Mouse (Mus musculus): ENCODE data around the gene Hmgn3. TPM values are rescaled to one million over a fixed set of nuclear protein-coding genes. Genes with fewer than 3 reads are reported as not detected.

The Hmgn3 gene
- total RNA-seq, 2 experiments from 2014 or later = 55.5 to 82.5 TPM

DNA sequence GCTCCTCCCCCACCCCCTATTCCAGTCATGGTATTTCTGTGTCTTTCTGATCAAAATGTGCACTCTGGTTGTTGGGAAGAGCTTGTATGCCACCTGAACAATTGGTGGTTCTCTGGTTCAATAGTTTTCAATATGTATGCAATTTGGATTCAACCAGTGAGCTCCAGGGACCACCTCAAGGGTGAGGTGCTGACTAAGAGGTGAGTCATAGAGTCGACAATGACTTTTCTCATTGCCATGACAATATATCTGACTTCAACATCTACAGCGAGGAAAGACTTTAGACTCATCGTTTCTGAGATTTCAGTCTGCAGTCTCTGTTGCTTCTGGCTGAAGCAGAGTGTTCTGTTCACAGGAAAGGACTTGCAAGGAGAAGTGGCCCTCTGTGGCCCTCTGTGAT is 44.8 kb downstream of the Hmgn3 start:
- DNase-seq = no peak

DNA sequence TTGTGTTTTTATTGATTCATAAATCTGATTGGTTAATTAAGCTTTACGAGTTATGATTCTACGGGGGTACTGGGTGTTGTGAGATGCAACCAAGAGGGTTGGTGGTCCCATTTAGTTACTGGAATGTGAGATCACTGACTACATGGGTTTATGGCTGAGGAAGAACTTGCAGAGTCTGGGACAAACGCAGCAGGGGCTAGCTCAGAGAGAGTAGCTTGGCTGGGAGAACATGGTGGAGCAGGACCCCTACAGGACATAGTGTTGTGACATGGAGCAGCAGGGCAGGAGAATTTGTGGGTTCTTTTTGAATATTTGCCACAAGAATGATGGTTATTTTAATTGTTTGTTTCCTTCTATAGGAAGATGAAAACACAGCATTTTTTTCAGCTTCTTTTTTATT is 45.7 kb downstream of the Hmgn3 start:
- no peak for DNase-seq

DNA sequence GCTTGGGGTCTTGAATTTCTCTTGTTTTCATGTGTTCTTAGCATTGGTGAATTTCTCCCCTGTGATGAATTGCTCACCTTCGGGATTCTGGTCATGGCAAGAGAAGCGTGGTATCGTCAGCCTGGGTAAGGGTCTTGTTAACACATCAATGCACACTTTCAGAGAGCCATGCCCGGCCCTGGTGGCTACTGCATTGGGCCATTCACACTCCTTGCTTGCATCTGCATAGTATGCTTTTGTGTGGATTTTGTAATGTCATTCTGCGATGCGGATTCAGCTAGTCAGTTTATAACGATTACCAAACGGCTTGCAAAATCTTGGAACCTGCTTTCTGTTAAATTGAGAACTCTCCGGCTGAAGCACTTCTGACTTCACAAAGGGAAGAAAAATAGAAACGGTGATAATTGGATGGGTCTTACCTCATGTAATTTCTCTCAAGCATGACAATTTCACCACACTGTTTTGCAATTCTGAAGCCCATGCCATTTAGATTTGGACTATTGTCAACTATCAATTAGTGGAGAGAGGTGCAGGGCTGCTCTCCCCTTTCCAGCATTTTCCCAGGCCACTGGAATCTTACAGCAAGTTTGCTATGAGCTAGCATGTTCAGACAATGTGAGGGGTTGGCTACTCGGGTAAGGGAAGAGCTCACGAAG is 47.7 kb downstream of the Hmgn3 start:
- no peak for DNase-seq

DNA sequence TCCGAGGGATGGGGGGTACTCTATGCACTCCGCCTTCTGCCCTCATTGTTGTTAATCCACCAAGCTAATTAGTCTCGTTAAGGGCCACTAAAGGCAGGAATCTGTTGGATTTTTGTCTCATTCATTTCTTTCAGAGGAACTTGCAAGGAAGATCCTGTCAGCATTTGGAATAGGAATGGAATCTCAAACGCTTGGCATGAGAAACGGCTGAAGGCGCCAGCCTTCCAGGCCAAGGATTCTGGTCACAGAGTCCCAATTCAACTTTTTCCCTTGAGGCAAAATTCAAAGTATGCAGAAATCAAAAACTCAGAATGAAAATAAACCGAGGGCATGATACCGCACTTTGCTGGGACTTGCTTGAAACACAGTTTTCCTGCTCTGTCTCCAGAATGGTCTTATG is 48.7 kb downstream of the Hmgn3 start:
- DNase-seq = peak; percentile 38

DNA sequence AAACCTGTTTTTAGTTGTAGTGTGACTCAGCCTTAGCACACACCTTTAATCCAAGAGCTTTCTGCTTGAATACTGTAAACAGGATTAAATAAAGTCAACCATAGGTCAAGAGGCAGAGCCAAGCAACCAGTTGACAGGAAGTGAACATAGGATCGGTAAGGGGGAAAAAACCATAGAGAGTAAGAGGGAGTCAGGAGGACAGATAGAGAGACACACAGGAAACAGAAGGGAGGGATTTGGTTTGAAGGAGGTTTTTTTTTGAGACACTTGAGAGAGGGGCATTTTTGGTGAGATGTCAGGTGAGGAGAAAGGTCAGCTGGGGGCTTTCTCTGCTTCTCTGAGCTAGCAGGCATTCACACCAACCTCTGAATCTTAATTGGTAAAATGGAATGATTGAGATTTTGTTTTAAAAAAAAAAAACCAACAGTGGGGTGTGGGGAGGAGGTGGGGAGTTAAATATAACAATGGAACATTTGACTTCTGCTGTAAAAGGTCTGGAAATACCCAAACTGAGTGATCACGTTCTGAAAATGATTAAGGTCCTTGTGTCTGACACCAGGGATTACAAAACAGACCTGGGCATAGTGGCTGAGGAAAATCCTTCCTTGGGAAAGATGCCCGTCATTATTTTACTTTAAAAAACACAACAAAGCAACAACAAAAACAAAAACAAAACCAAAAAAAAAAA is 51.7 kb downstream of the Hmgn3 start:
- DNase-seq = no peak

DNA sequence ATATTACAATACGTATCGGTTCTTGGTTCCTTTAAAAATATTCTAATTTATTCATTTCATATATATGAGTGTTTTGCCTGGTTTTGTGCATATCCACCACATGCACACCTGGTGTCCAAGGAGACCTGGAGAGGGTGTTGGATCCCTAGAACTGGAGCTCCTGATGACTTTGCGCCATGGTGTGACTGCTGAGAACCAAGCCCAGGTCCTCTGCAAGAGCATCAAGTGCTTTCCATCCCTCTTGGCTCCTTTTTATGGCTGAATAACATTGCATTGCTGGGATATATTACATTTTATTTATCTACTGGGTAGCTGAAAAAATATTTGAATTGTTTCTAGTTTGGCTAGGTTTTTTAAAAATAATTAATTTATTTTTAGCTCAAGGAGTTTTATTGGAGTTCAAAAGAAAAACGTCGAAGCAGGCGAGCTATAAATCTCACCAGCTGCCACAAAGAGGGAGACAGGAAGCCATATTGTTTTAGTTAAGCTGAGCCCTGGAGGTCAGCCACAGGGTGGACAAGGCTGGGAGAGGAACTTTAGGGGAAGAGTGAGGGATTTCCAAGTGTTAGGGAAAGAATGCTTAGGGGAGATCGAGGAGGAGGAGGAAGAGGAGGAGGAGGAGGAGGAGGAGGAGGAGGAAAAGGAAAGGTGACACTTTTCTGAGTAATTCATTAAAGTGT is 62.6 kb downstream of the Hmgn3 start:
- DNase-seq = no peak

DNA sequence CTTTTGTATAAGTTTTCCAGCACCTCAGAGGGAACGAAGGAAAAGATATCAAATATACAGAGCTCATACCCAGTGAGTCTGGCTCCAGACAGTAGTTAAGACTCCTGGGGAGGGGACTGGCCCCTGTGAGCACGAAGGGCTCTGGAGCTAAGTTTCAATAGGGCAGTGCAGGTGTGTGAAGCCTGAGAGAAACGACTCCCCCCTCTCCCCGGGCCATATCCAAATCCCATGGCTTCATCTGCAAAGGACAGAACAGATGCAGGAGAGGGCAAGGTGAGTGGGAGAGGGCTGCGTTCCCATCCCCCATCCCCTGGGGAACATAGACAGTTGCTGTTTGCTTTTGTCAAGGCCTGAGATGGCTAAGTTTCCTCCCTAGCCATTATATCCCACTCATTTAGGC is 63.4 kb downstream of the Hmgn3 start:
- no peak for DNase-seq

DNA sequence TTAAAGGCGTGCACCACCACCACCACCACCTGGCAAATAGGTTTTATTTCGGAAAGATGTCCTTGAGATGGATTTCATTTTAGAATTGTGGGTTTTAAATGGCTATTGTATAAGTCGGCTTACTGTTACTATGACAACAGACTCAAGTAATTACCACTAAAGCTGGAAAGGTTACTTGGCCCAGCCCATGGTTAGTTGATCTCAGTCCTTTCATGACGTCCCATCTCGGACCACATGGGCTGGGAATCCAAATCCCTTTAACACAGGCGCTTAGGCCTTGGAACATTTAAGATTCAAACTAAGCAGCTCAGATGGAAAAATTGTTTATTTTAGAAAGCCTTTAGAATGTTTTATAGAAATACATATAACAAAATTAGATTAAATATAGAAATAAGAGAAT is 64.2 kb downstream of the Hmgn3 start:
- no peak for DNase-seq

DNA sequence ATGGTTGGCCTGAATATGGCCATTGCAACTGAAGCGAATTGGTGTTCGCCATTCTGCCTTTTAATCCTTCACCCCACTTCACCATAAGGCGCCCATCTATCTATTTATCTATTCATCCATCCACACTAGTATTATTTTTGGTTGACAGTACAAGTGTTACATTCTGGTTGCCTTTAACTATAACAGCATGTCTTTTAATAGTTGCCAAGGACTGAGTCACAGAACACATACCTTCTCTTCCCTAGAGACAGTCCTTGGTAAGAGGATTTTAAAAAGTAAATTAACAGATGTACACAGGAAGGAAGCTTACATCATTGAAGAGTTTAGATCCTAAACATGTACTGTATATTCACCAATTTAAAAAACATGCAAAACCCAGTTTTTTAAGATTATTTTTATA is 66.8 kb downstream of the Hmgn3 start:
- no peak for DNase-seq

DNA sequence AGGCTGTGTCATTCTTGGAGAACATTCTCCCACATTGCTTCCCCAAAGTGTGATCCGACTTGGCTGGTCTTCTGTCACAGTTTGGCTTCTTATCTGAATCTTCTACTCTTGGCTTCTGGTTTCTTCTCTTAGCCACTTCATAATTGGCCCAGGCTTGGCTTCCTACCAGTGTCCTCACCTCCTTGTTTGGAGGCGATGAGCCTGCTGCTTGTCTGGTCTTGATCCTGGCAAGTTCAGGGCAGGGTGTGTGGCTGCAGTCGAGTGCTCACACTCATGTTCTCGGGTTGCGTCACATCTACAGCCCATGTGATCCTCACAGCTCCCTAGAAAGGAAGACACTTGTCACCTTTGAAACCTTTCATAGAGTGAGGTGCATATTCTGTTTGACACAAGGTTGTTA is 78.2 kb downstream of the Hmgn3 start:
- DNase-seq = no peak

DNA sequence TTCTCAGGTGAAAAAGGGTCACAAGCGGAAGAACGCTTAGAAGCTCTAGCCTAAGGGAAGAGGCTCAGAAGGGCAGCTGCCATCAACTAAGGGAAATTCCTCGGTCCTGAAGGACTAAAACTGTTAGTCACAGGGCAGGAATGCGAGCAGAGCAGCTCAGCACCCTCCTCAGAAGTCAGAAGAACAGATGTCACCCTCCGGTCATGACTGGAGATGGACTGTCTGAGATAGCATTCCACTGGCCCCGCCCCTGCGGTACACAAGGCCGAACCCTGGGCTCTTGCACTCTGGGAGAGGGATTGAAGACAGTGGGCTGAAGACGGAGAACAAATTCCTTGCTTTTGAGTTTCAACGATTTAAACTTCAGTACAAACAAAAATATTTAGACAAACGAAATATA is 85.2 kb downstream of the Hmgn3 start:
- peak; percentile 47 for DNase-seq

Other genes with a start within 250 kb of the Hmgn3 start
- gene Phip, start 171.2 kb downstream of the Hmgn3 start, total RNA-seq (2021) = 10 to 100 TPM; 48.6 to 69.6 TPM

All from adrenal gland, postnatal 10 days (tissue).